Mouse (Mus musculus) testis, postnatal 10 days (tissue): ENCODE measurements at regions not wholly inside any gene's neighbourhood (a gene's known extent, or its start where the extent isn't known, plus 50 kb on each side); places are given as distances from the start of the nearest gene placed in this dataset.

Experiments
- DNase-seq: peaks from one replicate; pipeline ENCODE4 v3.0.0; 2021; ENCODE audit warnings: low spot score

DNA sequence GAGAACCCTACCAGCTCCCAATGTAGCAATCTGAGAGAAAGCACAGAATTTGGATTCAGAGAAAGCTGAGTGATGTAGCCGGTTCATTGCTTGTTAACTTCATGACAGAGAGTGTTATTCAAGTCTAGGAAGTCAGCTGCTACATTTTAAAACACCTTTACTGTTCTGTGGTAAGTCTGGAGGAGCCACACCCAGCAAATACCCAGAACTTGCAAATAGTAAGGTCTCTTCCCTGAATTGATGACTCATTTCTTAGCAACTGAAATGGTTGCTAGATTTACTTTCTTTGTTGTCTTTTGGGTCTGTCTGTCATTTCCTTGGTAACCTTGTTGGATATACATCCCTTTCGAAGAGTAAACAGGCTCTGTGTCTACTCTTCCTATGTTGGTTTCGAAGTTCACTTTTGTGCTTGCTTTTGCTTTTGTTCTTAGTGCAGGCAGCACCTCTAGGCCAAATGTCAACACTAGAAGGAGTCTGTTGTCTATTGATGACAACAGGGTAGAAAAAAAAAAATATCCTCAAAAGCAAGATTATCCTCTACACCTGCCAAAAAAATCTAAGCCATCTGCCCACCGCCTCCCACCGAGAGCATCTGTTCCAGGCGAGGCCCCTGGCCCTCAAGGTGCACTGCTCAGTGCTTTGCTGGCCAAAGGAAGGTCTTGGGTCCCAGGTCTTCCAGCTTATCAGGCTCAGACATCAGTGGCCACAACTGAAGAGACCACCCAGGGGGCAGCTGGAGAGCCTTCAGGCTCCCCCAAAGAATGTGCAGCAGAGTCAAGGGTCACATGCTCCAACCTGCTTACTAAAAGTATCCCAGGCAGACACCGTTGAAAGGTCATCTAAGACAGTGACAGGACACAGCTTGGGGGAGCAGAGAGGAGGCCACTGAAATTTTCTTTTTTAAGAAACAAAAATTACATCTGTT is 372.3 kb upstream of the Nfe2l3 start:
- DNase-seq: no peak

DNA sequence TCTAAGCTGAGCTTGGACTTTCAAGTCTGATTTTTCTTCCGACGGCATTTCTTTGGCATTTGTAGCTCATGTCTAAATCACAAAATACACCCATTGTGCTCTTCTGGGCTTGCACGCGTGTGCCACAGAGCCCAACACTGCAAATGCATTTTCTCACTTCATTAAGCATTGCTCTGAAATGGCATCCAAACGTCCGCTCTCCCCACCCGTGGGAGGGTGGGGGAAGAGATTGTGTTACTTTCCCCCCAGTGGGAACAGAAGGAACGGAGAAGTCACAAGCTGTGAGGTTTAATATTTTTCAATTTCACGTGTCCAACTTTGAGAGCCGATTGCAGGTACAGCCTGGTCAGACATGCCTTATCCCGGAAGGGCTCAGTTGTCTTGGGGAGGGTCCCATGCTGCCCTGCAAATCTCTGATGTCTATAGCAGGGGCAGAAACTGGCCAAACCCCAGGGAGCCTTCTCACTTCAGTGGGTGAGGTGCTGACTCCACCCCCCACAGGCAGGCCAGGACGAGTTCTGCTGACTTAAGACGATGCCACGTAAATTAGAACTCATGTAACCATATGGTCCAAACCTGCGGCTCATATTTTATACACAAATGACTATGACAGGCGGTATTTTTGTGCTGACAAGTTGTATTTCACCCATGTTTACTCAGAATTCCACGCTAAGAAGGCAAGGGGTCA is 371.5 kb upstream of the Nfe2l3 start:
- no peak for DNase-seq

DNA sequence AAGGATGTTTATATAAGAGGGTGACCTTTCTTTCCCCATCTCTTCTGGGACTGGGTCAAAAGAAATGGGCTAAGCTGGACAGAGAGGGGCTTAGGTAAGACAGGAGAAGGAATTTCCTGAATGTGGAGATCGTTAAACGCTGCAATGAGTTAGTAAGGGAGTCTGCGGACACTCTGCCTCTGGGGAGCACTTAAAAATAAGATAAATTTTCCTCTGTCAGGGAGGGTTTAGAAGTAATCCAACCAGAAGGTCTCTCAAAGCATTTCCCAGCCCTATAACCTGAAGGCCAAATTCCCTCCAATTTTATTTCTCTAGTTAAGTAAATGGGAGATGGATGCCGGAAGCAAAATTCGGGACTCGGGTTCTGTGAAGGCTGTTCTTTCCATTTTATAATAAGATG is 367.3 kb upstream of the Nfe2l3 start:
- no peak for DNase-seq

DNA sequence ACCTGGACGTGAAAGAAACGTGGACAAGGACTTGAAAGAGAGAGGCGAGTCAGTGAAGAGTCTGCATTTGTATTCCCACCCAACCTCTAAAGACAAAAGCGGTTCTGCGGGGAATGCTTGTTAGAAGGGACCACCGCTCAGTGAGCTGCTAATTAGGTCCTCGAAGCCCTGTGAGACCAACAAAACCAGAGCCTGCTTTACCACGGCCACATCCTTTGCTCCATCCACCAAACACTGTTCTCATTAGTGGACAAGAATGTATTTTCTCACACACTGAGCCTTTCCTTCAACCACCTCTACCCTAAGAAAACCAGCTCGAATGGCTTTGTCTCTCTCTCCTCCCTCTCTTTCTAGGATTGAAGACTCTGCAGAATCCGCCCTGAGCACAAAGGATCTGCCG is 365.1 kb upstream of the Nfe2l3 start:
- DNase-seq: no peak

GRCm38 (mm10) chr6:51069945-51070344 is 362.5 kb upstream of the Nfe2l3 start:
- DNase-seq: no peak

DNA sequence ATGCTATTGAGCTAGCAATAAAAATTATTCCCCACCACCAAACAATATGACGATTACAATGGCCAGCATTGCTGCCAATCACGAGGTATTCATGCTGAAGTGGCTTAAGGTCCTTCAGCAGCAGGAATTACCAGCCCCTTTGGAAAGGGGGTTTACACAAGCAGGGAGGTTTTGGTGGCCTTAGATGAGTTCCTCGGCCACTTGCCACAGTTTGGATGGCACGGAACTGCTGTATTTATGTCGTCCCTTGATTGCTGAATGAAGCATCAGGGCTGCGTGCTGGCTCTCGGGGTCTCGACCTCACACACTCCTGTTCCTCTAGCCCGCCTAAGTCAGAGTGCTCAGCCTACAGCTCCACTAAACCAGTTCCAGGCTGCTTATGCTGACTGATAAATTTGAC is 361.2 kb upstream of the Nfe2l3 start:
- DNase-seq: no peak

- DNase-seq: no peak
Observed at GRCm38 (mm10) chr6:51075026-51075425, 357.4 kb upstream of the Nfe2l3 start.

DNA sequence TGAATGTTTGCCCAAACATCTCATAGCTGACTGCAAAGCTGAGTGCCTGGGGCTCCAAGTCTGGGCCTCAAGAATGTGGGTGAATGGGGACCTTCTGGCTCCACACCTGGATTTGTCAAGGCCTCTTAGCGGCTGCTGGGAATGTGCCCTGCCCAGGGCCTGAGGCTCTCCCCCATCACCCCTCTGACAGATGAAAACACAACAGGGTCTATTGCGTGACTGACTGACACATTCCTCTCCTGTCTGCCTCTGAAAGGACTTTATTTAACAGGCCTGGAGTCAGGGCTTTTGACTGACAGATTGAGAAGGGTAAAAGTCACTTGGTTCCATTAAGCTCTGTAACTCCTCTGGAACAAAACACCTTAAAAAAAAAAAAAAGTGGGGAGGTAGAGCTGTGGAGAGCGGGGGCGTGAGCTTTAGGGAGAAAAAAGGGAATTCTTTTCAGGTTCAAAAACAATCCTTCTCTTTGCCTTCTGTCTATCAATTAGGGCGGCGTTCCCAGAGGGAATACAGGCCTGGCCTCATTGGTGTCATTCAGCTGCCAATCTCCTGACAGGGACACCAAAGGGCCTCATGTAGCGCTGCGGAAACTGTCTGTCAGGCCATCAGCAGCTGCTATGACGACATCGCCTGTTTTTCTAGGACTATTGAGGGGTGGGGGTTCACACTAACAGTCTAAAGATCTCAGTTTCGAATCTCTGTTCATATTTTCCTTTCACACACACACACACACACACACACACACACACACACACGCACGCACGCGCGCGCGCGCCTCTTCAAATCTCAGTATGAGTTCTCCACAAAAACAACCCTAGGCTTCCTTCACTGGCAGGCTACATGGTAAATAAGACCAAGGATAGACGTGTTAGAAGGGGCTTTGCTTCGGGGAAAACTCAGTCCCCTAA is 355.4 kb upstream of the Nfe2l3 start:
- DNase-seq: no peak

DNA sequence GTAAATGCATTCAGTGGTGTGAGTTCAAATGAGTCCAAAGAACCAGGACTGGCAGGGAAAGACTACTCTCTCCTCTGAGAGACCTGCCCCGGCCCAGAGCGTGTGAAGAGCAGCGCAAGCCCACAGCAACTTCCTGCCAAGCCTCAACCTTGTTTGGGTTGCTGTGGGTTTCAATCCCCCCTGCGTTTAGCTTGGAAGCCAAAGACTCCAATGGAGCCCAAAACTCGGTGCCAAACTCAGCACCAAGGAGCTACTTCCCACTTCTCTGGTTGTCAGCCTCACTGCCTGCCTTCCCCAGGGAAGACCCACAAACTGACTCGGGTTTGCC is 354.7 kb upstream of the Nfe2l3 start:
- DNase-seq: no peak

- no peak for DNase-seq
Observed at GRCm38 (mm10) chr6:51078353-51078966, 354.0 kb upstream of the Nfe2l3 start.

- no peak for DNase-seq
Observed at GRCm38 (mm10) chr6:51078967-51079355, 353.5 kb upstream of the Nfe2l3 start.

GRCm38 (mm10) chr6:51081056-51081455 is 351.4 kb upstream of the Nfe2l3 start:
- no peak for DNase-seq

DNA sequence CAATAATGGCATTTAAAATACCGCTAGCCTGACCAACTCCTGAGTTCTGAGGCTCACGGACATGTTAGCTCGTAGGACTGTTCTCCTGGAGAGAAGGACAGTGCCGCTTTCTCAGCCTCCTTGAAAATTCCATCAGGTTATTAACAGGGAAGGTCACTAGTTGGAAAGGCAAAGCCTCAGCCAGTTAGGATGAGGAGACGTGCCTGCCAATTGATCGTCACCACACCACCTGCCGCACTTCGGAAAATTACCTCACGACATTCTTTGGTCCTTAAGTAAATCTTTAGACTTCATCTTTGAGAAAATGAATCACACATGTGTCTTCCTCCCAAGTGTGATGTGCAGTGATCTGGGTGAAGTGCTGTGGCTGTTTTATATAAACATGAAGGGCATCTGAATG is 347.8 kb upstream of the Nfe2l3 start:
- DNase-seq: no peak

DNA sequence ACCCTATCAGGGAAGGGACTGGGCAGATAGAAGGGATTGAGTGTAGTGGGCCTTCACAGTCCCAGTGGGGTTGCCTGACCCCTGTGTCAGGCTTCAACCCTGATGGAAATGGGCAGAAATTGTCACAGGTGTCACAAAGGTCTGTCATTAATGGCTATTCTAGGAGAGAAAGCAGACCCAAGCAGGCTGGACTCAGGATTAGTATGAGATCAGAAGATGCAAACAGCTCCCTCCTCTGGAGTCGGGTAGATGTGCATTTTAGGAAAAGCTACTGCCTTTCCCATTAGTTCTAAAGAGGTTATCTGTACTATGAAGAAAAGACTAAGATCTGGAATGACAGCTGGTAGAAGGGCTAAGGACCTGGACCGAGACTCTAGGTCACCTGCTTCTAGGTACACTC is 346.9 kb upstream of the Nfe2l3 start:
- DNase-seq: no peak

GRCm38 (mm10) chr6:51086347-51086746 is 346.1 kb upstream of the Nfe2l3 start:
- DNase-seq: no peak

DNA sequence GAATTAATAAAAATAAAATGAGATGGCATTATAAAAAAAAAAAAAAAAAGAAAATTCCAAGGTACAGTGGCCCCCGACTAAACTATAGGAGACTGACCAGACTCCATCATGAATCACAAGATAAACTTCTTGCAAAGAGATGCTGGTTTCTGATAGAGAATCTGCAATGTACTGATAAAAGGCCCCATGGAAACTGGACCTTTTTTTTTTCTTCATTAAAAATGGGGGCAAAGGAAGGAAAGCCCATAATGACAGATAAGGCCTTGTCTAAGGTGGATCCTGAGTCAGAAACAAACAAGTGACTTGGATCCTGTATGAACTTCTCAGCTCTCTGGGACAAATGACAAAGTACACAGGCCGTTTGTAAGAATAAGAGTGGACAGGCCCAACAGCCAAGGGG is 344.7 kb upstream of the Nfe2l3 start:
- no peak for DNase-seq

- no peak for DNase-seq
Observed at GRCm38 (mm10) chr6:51088641-51089372, 343.7 kb upstream of the Nfe2l3 start.

DNA sequence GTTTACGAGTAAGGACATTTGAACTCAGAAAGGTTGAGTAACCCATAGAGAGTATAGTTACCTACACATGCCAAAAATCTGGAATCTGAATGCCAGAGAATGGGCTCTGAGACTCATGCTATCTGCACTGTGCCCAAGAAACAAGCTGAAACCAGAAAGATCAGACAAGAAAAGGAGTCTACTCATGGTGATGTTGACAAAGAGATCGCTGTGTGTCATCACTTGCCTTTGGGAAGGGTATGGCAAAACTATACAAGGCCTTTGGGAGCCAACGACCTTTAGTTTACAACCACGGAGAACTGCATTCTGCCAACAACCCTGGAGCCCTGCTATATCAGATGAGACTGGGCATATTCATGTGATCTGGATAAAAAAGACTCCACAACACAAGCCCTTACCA is 339.3 kb upstream of the Nfe2l3 start:
- DNase-seq: no peak

- no peak for DNase-seq
Observed at GRCm38 (mm10) chr6:51094304-51094703, 338.2 kb upstream of the Nfe2l3 start.

- DNase-seq: no peak
Observed at GRCm38 (mm10) chr6:51097488-51097887, 335.0 kb upstream of the Nfe2l3 start.

DNA sequence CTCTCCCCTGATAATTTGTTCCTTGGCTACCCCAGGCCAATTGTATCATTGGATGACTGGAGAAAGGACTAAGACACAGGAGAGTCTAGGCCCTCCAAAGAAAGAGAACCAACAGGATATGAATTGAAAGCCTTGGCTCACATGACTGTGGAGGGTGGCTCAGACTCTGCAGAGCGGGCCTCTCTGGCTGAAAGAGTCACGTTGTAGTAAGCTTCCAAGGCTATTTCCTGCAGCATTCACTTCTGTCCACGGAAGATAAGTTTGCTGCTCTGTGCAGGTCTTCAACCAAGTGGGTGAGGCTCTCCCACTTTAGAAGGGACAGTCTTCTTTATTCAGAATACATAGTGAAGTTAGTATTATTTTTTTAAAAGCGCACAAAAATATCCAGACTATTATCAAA is 332.1 kb upstream of the Nfe2l3 start:
- DNase-seq: no peak
